Mouse (Mus musculus): ENCODE results near the gene Usb1.

DNA sequence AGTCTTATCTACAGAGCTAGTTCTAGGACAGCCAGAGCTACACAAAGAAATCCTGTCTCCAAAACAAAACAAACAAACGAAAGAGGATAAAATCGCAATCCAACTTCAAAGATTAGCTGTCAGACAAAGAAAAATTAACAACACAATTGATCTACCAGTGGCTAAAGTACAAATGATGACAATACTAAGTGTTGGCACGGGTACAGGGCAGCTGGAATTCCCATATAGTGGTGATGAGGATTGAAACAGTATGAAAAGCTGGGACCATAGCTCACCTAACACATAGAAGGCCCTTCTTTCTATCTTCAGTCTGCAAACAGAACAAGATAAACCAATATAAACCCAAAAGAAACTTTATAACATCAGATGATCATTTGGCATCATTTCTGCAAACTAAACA lies 49.5 kb downstream of the Usb1 start:
- TF ChIP-seq HCFC1 (IDR thresholded peaks at IDR 0.05; ENCODE audit: borderline replicate concordance, insufficient read depth, low read length) (no peak), MAFK (IDR thresholded peaks at IDR 0.05; ENCODE audit: insufficient read depth, low read depth, low read length) (no peak)

Data from ES-E14 (cell line).